Mouse (Mus musculus) heart, embryonic 16.5 days (tissue): ENCODE data around the gene Gemin4. TPM values are rescaled to one million over a fixed set of nuclear protein-coding genes. Genes with fewer than 3 reads are reported as not detected.
"Not testable (repeated sequence)": the region's sequence is repeated elsewhere in the genome, so short reads cannot be mapped to it uniquely, and the experiment has no call there.

Experiments
- ATAC-seq: fragments of 200-750 bp; cut with Nextera tagmentation; replicated peaks from 2 replicates; pipeline ENCODE4 v1.8.0; 2017; ENCODE audit warnings: moderate number of reproducible peaks; ENCODE audit not compliant: insufficient read depth, low FRiP score; ENCODE audit errors: extremely low read depth
- H3K27ac ChIP-seq: fragments of 300-500 bp; sonication (generic); 2 replicates; pipeline ENCODE4 v1.5.1; 2014; ENCODE audit warnings: mild to moderate bottlenecking, low read length, control low read depth, moderate library complexity
- H3K27me3 ChIP-seq: fragments of 300-500 bp; sonication (generic); 2 replicates; pipeline ENCODE4 v1.6.1; 2014; ENCODE audit warnings: low read length, mixed read lengths; ENCODE audit not compliant: control insufficient read depth, insufficient read depth
- H3K36me3 ChIP-seq: fragments of 300-500 bp; sonication (generic); 2 replicates; pipeline ENCODE4 v1.6.1; 2014; ENCODE audit not compliant: control insufficient read depth, insufficient read depth
- H3K4me1 ChIP-seq: fragments of 300-500 bp; sonication (generic); 2 replicates; pipeline ENCODE4 v1.6.1; 2014; ENCODE audit warnings: low read length, mixed read lengths; ENCODE audit not compliant: control insufficient read depth, insufficient read depth
- H3K4me2 ChIP-seq: fragments of 300-500 bp; sonication (generic); 2 replicates; pipeline ENCODE4 v1.6.1; 2014; ENCODE audit warnings: low read depth, mild to moderate bottlenecking, control low read depth, low read length
- H3K4me3 ChIP-seq: fragments of 300-500 bp; sonication (generic); 2 replicates; pipeline ENCODE4 v1.5.1; 2014; ENCODE audit warnings: mild to moderate bottlenecking, control low read depth, low read length
- H3K9ac ChIP-seq: fragments of 300-500 bp; sonication (generic); 2 replicates; pipeline ENCODE4 v1.6.1; 2014; ENCODE audit warnings: low read length, control low read depth
- H3K9me3 ChIP-seq: fragments of 300-500 bp; sonication (generic); replicated peaks from 2 replicates; pipeline ENCODE4 v1.6.1; 2016; ENCODE audit warnings: low read length; ENCODE audit not compliant: control insufficient read depth
- WGBS: fragments of 180-500 bp; shearing (Covaris S2); extraction: QIAGEN DNeasy Blood & Tissue Kit; methylation state at CpG from one replicate; pipeline ENCODE4 v1.1.7; 2014; 5-methylcytosine and 5-hydroxymethylcytosine counted together
- polyA plus RNA-seq: library from polyadenylated mRNA; unstranded; fragments of >200 nt; fragmentation: Nextera tagmentation; extraction: Ambion mirVana; gene quantifications from 2 replicates; pipeline ENCODE4 v1.2.1, GENCODE M21; 2015

Gene Gemin4
- polyA plus RNA-seq, 1 experiment from 2014 or later: 21.7 TPM

DNA sequence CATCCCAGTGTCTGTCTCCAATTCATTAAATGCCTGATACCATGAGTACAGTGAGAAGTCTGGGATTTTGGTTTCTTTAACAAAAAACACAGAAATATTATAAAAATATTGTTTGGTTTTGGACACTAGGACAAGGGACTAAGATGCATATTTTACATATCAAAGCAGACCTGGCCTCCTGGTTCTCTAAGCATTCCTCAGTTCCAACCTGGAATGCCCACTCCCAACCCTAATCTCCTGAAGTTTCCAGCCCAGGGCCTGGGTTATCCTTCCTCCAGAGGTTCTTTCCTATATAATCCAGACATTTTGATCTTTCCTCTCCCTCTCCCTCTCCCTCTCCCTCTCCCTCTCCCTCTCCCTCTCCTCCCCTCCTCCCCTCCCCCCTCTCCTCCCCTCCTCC lies 7.6 kb upstream of the Gemin4 start:
- Histone ChIP-seq H3K4me2 (no peak overlapping the region), H3K4me1 (no peaks in the 10 kb centered on the region), H3K36me3 (peaks cover 8% of the 10 kb centered on the region; the same call in 1 of the 2 replicates), H3K27me3 (no peaks in the 10 kb centered on the region), H3K9me3 (no peaks in the 10 kb centered on the region), H3K4me3 (no peak overlapping the region), H3K9ac (no peak overlapping the region), H3K27ac (no peak overlapping the region)
- no peak for ATAC-seq

DNA sequence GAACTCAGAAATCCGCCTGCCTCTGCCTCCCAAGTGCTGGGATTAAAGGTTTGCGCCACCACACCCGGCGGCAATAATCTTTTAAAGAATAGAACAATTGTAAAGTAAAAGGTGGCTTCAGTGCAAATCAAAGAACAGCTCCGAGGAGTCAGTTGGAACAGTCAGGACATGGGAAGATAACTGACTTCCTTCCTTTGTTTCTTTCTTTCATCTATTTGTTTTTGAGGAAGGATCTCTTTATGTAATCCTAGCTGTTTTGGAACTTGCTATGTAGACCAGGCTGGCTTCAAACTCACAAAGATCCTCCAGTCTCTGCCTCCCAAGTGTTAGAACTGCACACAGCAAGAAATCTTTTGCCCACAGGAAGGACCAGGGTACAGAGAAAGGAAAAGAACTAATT lies 7.2 kb upstream of the Gemin4 start:
- Histone ChIP-seq H3K36me3 (peaks cover 8% of the 10 kb centered on the region; the same call in 1 of the 2 replicates), H3K4me1 (no peaks in the 10 kb centered on the region), H3K27ac (no peak overlapping the region), H3K4me3 (no peak overlapping the region), H3K9me3 (no peaks in the 10 kb centered on the region), H3K27me3 (no peaks in the 10 kb centered on the region), H3K9ac (no peak overlapping the region), H3K4me2 (no peak overlapping the region)
- 90% methylated on average over 5 of the region's 5 CpGs for WGBS
- no peak for ATAC-seq

DNA sequence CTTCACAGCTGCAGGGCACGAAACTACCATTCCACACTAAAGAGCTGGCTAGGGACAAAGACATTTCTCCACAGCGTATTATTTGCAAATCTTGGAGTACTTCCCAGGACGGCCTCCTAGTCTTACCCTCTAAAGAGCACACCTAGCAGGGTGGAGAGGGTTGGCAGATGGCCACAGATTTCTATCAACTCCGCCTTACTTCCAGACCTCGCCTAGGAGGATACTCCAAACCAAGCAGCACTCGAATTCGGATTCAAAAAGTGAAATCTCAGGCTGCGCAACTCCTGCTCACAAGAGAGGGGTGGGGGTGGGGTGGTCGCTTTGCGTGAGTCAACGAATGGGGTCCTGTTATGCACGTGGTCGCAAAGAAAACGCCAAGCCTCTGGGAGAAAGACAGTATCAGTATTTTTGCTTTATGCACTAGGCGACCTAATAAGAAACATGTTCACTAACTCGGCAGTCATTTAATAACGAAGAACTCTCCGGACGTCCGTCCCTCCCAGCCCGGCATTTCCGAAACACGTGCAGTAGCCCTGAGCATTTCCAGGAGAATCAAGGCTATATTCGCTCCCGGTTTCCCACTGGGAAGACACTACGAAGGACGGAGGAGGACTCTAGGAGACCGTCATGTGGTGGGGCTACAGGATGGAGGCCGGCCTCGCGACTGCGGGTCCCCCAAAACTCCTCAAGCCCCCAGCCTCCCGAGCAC lies 629 bp downstream of the Gemin4 start:
- H3K4me2 ChIP-seq: peak overlapping the region; percentile 84
- H3K27ac ChIP-seq: peak overlapping the region; percentile 87
- H3K9me3 ChIP-seq: no peaks in the 10 kb centered on the region
- peaks cover 12% of the 10 kb centered on the region for H3K36me3 ChIP-seq
- peaks cover 4% of the 10 kb centered on the region for H3K4me1 ChIP-seq
- H3K9ac ChIP-seq: peak overlapping the region; percentile 87
- no peaks in the 10 kb centered on the region for H3K27me3 ChIP-seq
- ATAC-seq: peak; percentile 12
- 2% methylated on average over 33 of the region's 33 CpGs for WGBS
- peak overlapping the region; percentile 77 for H3K4me3 ChIP-seq

DNA sequence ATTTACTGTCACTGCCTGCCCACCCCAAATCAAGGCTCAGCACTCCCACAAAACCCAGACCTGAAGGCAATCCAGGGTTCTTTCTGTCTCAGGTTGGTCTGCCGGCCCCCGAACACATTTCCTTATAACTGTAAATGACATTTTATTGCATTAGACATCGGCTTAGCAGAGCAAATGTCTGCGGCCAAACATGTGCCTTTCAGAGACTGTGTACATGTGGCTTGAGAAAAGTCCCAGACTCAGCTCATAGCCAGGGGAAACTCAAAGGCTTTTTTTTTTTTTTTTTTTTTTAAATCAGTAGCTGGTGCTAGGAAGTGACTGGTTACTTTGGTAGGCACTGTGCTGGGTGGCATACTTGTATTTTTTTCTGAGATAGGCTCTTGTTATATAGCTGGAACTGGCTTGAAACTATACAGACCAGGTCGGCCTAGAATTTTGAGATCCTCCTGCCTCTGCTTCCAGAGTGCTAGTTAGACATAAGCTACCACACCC lies 1.4 kb downstream of the Gemin4 start:
- Histone ChIP-seq H3K27ac (peak overlapping the region; percentile 87; the same call in 1 of the 2 replicates), H3K4me2 (peak overlapping the region; percentile 84), H3K9me3 (no peaks in the 10 kb centered on the region), H3K9ac (no peak overlapping the region; the same call in 1 of the 2 replicates), H3K36me3 (peaks cover 13% of the 10 kb centered on the region), H3K4me1 (peaks cover 4% of the 10 kb centered on the region), H3K27me3 (no peaks in the 10 kb centered on the region), H3K4me3 (peak overlapping the region; percentile 77)
- WGBS: 96% methylated on average over 5 of the region's 5 CpGs
- ATAC-seq: no peak

DNA sequence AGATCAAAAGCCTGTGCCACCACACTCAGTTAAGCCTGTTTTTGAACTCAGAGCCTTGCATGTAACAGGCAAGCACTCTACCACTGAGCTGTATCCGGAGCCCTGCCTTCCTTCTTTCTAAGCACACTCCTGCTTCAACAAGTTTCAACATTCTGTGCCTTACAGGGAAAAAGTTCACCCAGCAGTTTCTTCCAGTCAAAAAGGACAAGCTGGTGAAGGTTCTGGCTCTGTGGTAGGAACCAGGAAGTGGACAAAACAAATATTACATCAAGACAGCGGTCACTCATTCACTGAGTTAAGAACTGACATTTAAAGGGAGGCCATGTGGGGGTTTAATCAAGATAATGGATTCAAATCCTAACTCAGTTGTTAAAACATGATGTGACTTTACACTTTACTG lies 2.5 kb downstream of the Gemin4 start:
- Histone ChIP-seq H3K9ac (no peak overlapping the region), H3K4me1 (peaks cover 4% of the 10 kb centered on the region), H3K27ac (no peak overlapping the region), H3K27me3 (no peaks in the 10 kb centered on the region), H3K4me3 (no peak overlapping the region), H3K36me3 (peaks cover 10% of the 10 kb centered on the region), H3K9me3 (no peaks in the 10 kb centered on the region), H3K4me2 (no peak overlapping the region)
- ATAC-seq: no peak
- WGBS: 92% methylated on average over 2 of the region's 2 CpGs

DNA sequence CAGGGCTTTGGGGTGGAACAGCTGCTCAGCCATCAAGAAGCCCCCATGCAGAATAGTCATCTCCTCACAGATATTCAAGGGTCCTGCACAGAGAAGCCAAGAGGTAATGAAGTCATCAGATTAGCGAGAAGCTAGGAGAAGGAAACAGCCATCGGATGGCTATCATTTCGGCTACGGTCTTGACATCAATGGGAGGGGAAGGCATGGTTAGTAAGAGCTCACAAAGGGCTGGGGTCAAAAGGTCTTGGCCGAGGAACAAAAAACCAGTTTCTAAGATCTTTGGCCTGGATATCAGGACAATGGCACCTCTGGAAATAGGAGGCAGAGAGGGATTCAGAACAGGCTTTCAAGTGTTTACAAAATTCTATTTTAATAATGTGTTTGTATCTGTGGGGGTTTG lies 3.6 kb downstream of the Gemin4 start:
- Histone ChIP-seq H3K27ac (no peak overlapping the region), H3K36me3 (peaks cover 17% of the 10 kb centered on the region), H3K4me2 (no peak overlapping the region), H3K4me3 (no peak overlapping the region), H3K9me3 (no peaks in the 10 kb centered on the region), H3K27me3 (no peaks in the 10 kb centered on the region), H3K4me1 (peaks cover 4% of the 10 kb centered on the region), H3K9ac (no peak overlapping the region)
- ATAC-seq: no peak
- WGBS: 89% methylated on average over 5 of the region's 5 CpGs

DNA sequence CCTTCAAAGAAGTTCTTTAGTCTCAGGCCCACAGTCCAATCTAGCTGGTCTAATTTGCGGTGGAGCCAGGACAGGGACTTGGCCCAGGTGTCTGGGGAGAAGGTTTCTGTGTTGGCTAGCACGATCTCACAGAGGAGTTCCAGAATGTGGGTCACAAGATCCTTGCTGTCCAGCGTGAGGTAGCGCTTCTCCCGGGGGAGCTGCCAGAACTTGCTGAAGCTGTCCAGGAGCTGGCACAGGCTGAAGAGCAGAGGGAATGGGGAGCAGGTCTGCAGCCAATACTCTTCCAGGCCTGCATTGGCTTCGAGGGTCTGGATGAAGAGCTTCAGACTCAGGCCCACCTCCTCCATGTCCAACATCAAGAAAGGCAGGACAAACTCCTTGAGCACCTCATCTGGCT lies 5.9 kb downstream of the Gemin4 start:
- H3K4me3 ChIP-seq, H3K9me3 ChIP-seq, H3K4me1 ChIP-seq, H3K4me2 ChIP-seq, H3K27me3 ChIP-seq, H3K9ac ChIP-seq, ATAC-seq, H3K27ac ChIP-seq: not testable (repeated sequence)
- WGBS: 77% methylated on average over 5 of the region's 6 CpGs
- H3K36me3 ChIP-seq: peaks cover 28% of the 10 kb centered on the region

DNA sequence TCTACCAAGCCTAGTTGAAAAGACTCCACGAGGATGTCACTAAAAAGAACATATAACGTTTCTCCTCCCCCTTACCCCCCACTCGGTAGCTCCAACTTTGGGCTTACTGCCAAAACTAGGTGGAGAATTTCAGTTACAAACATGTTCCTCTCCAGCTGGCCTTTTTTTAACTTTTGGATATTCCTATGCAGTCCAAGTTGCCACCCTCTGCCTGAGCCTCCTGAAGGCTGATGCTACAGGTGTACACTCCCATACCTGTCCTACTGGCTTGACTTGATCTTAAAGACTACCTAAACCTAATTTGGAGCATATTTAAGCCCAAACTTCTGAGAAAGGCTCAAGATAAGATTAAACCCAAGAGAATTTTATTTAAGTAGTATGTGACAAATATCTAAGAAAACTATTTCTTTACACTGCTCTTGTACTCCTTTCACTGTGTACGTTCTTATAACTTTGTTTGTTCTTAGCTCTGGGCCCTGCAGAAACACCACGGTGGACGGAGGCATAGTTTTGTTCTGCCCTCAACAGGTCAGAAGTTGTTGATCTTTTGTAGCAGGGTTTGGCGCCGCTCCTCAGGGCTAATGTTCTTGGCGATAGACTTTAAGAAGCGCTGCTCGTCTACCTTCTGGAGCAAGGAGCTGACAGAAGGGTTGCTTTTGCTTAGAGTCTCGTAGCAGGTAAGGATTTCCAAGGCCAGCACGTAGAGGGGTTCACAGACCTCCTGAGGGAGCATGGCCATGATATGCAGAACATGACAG lies 7.1 kb downstream of the Gemin4 start:
- no peaks in the 10 kb centered on the region for H3K27me3 ChIP-seq
- H3K9me3 ChIP-seq: no peaks in the 10 kb centered on the region
- no peak overlapping the region for H3K4me2 ChIP-seq
- H3K27ac ChIP-seq: no peak overlapping the region
- no peak overlapping the region for H3K4me3 ChIP-seq
- no peaks in the 10 kb centered on the region for H3K4me1 ChIP-seq
- 71% methylated on average over 13 of the region's 13 CpGs for WGBS
- ATAC-seq: no peak
- peaks cover 28% of the 10 kb centered on the region for H3K36me3 ChIP-seq
- no peak overlapping the region for H3K9ac ChIP-seq

DNA sequence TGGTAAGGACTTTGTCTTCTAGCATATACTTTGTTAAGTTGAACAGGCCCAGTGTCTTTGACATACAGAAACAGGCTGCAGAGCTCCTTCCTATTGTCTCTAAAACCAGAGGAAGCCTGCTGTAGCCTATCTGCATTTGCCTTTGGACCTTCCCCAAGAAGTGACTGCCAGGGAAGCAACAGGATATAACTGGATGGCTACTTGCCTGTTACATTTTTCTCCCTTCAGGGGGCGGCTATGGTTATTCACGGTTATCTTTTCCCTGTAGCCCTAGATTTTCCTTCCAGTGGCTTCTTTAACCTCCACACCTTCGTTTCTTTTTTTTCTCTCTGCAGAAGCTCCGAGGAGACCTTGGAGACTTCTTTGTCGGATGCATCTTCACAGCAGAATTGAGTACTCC lies 10.7 kb downstream of the Gemin4 start:
- ATAC-seq: no peak
- Histone ChIP-seq H3K4me2 (no peak overlapping the region), H3K4me1 (peaks cover 4% of the 10 kb centered on the region; the same call in 1 of the 2 replicates), H3K27ac (no peak overlapping the region), H3K9ac (no peak overlapping the region), H3K9me3 (no peaks in the 10 kb centered on the region), H3K36me3 (peaks cover 24% of the 10 kb centered on the region), H3K4me3 (no peak overlapping the region), H3K27me3 (no peaks in the 10 kb centered on the region)
- WGBS: 74% methylated on average over 5 of the region's 5 CpGs
